Mouse (Mus musculus): ENCODE results near the gene Oaz1. TPM values are rescaled to one million over a fixed set of nuclear protein-coding genes. Genes with fewer than 3 reads are reported as not detected.
"Not testable (repeated sequence)": the region's sequence is repeated elsewhere in the genome, so short reads cannot be mapped to it uniquely, and the experiment has no call there.

Oaz1 gene
- total RNA-seq, 2 experiments from 2014 or later, result 846 to 935 TPM

- no peak for DNase-seq
Observed at GRCm38 (mm10) chr10:80802204-80802912, 24.1 kb upstream of the Oaz1 start.

- DNase-seq, result no peak
Observed at GRCm38 (mm10) chr10:80802996-80803395, 23.5 kb upstream of the Oaz1 start.

- DNase-seq, result no peak
Observed at GRCm38 (mm10) chr10:80804340-80804739, 22.1 kb upstream of the Oaz1 start.

- DNase-seq, result no peak
Observed at GRCm38 (mm10) chr10:80804916-80805315, 21.5 kb upstream of the Oaz1 start, which contains the start of gene Amh. Gene Amh, plus strand, starts transcription at chr10:80805243.

- no peak for DNase-seq
Observed at GRCm38 (mm10) chr10:80805322-80805721, 21.1 kb upstream of the Oaz1 start.

GRCm38 (mm10) chr10:80805925-80806324, 20.5 kb upstream of the Oaz1 start:
- DNase-seq, result peak; percentile 88

GRCm38 (mm10) chr10:80806341-80807056, 20.0 kb upstream of the Oaz1 start:
- DNase-seq, result no peak

- DNase-seq, result peak; percentile 68
Observed at GRCm38 (mm10) chr10:80807057-80807627, 19.3 kb upstream of the Oaz1 start.

- no peak for DNase-seq
Observed at GRCm38 (mm10) chr10:80808099-80808984, 18.1 kb upstream of the Oaz1 start.

- DNase-seq, result no peak
Observed at GRCm38 (mm10) chr10:80808985-80809632, 17.3 kb upstream of the Oaz1 start.

GRCm38 (mm10) chr10:80810084-80810483, 16.4 kb upstream of the Oaz1 start:
- no peak for DNase-seq

GRCm38 (mm10) chr10:80812391-80813041, 13.9 kb upstream of the Oaz1 start:
- no peak for DNase-seq

GRCm38 (mm10) chr10:80813366-80813765, 13.1 kb upstream of the Oaz1 start, which contains the start of gene Jsrp1:
Gene Jsrp1, minus strand, starts transcription at chr10:80813498.
- peak; percentile 71 for DNase-seq

GRCm38 (mm10) chr10:80814800-80815199, 11.7 kb upstream of the Oaz1 start:
- DNase-seq, result no peak

- DNase-seq, result not testable (repeated sequence)
Observed at GRCm38 (mm10) chr10:80816303-80816702, 10.2 kb upstream of the Oaz1 start.

- no peak for DNase-seq
Observed at GRCm38 (mm10) chr10:80817164-80817563, 9.3 kb upstream of the Oaz1 start.

GRCm38 (mm10) chr10:80817955-80818354, 8.5 kb upstream of the Oaz1 start:
- not testable (repeated sequence) for DNase-seq

- no peak for DNase-seq
Observed at GRCm38 (mm10) chr10:80818599-80819281, 7.7 kb upstream of the Oaz1 start.

GRCm38 (mm10) chr10:80819406-80819805, 7.0 kb upstream of the Oaz1 start:
- DNase-seq, result no peak

- no peak for DNase-seq
Observed at GRCm38 (mm10) chr10:80821991-80822390, 4.5 kb upstream of the Oaz1 start.
